Mouse (Mus musculus) myocyte (in vitro differentiated cells): Measurements from ENCODE around the gene Plxnc1. TPM values are rescaled to one million over a fixed set of nuclear protein-coding genes. Genes with fewer than 3 reads are reported as not detected.

Source experiments
- H3K27me3 ChIP-seq: one replicate; pipeline ENCODE4 v1.6.1; 2011; ENCODE audit not compliant: control insufficient read depth, insufficient read depth, insufficient read length
- H3K36me3 ChIP-seq: one replicate; pipeline ENCODE4 v1.6.1; 2011; ENCODE audit not compliant: control insufficient read depth, insufficient read depth
- H3K4me2 ChIP-seq: one replicate; pipeline ENCODE4 v1.6.1; 2011; ENCODE audit warnings: low read depth, control low read depth
- H3K4me3 ChIP-seq: one replicate; pipeline ENCODE4 v1.5.1; 2011; ENCODE audit warnings: mild to moderate bottlenecking, control low read depth, moderate library complexity
- H3K79me2 ChIP-seq: one replicate; pipeline ENCODE4 v1.6.1; 2011; ENCODE audit not compliant: control insufficient read depth, insufficient read depth
- H3ac ChIP-seq: one replicate; pipeline ENCODE4 v1.6.1; 2011; ENCODE audit not compliant: control insufficient read depth, insufficient read length
- CEBPB ChIP-seq: IDR thresholded peaks from 2 replicates; pipeline ENCODE4 v1.6.1; 2011; ENCODE audit warnings: mild to moderate bottlenecking, moderate library complexity; ENCODE audit not compliant: poor library complexity, insufficient read depth, severe bottlenecking
- E2F4 ChIP-seq: IDR thresholded peaks from one replicate; pipeline ENCODE4 v1.6.1; 2011; ENCODE audit warnings: mild to moderate bottlenecking, control low read depth, moderate library complexity; ENCODE audit not compliant: insufficient read depth
- MAX ChIP-seq: IDR thresholded peaks from one replicate; pipeline ENCODE4 v1.6.1; 2011; ENCODE audit warnings: low read depth, mild to moderate bottlenecking, control low read depth
- MYOD1 ChIP-seq, 3 experiments: IDR thresholded peaks; one replicate each; pipeline ENCODE4 v1.6.1; 2011; ENCODE audit warnings: control low read depth in 2 of 3, low read depth in 2 of 3, mild to moderate bottlenecking in 2 of 3, moderate library complexity in 1 of 3; ENCODE audit not compliant: insufficient read length in 2 of 3, control insufficient read depth in 1 of 3
- MYOG ChIP-seq, 3 experiments: IDR thresholded peaks; one replicate each; pipeline ENCODE4 v1.6.1; 2011; ENCODE audit warnings: control low read depth in 2 of 3, low read depth in 2 of 3, mild to moderate bottlenecking in 2 of 3; ENCODE audit not compliant: insufficient read length in 2 of 3, control insufficient read depth in 1 of 3, insufficient read depth in 1 of 3
- POLR2A ChIP-seq: IDR thresholded peaks from one replicate; pipeline ENCODE4 v1.6.1; 2011; ENCODE audit warnings: low read depth, mild to moderate bottlenecking, control low read depth, moderate library complexity; ENCODE audit not compliant: insufficient read length
- POLR2AphosphoS2 ChIP-seq: IDR thresholded peaks from one replicate; pipeline ENCODE4 v1.6.1; 2011; ENCODE audit warnings: low read depth, control low read depth; ENCODE audit not compliant: insufficient read length
- REST ChIP-seq: IDR thresholded peaks from one replicate; pipeline ENCODE4 v1.6.1; 2011; ENCODE audit warnings: mild to moderate bottlenecking, control low read depth, moderate library complexity; ENCODE audit not compliant: insufficient read depth, insufficient read length
- SRF ChIP-seq: IDR thresholded peaks from one replicate; pipeline ENCODE4 v1.6.1; 2011; ENCODE audit warnings: low read depth; ENCODE audit not compliant: control insufficient read depth, insufficient read length
- TCF12 ChIP-seq: IDR thresholded peaks from one replicate; pipeline ENCODE4 v1.6.1; 2011; ENCODE audit warnings: mild to moderate bottlenecking, control low read depth; ENCODE audit not compliant: poor library complexity, insufficient read depth, severe bottlenecking
- TCF3 ChIP-seq: IDR thresholded peaks from one replicate; pipeline ENCODE4 v1.6.1; 2011; ENCODE audit warnings: low read depth, control low read depth; ENCODE audit not compliant: insufficient read length
- USF1 ChIP-seq: IDR thresholded peaks from one replicate; pipeline ENCODE4 v1.6.1; 2011; ENCODE audit warnings: low read depth, mild to moderate bottlenecking, control low read depth, moderate library complexity
- polyA plus RNA-seq: library from polyadenylated mRNA; unstranded; fragments of >200 nt; fragmentation: generic; extraction: Trizol; gene quantifications from one replicate; pipeline ENCODE4 v1.2.1, GENCODE M21; 2012; ENCODE audit warnings: missing spikeins

Plxnc1 gene
- polyA plus RNA-seq, 1 experiment: not detected

GRCm38 (mm10) chr10:94924878-94925277, 19.8 kb downstream of the Plxnc1 start:
- TF ChIP-seq TCF12: no peak
- TF ChIP-seq CEBPB: no peak
- TF ChIP-seq E2F4: no peak
- no peak for TF ChIP-seq REST
- no peak for TF ChIP-seq SRF
- no peak for TF ChIP-seq MYOG (IDR thresholded peaks at IDR 0.05; ENCODE audit: control insufficient read depth in 1 of 3, insufficient read depth in 1 of 3, insufficient read length in 2 of 3, low read depth in 2 of 3)
- Histone ChIP-seq H3ac (no peak overlapping the region), H3K36me3 (no peaks in the 10 kb centered on the region), H3K4me2 (no peak overlapping the region), H3K27me3 (peaks cover 10% of the 10 kb centered on the region), H3K79me2 (no peaks in the 10 kb centered on the region), H3K4me3 (no peak overlapping the region)

GRCm38 (mm10) chr10:94924450-94924849, 20.2 kb downstream of the Plxnc1 start:
- H3ac ChIP-seq: no peak overlapping the region
- H3K79me2 ChIP-seq: no peaks in the 10 kb centered on the region
- TF ChIP-seq TCF3: no peak
- no peak for TF ChIP-seq SRF
- no peak for TF ChIP-seq POLR2A
- no peak for TF ChIP-seq MYOD1 (IDR thresholded peaks at IDR 0.05; ENCODE audit: control insufficient read depth in 1 of 3, insufficient read length in 2 of 3, low read depth in 2 of 3)
- TF ChIP-seq REST: no peak
- no peak for TF ChIP-seq POLR2AphosphoS2
- no peak for TF ChIP-seq MAX
- no peak for TF ChIP-seq E2F4
- TF ChIP-seq MYOG (IDR thresholded peaks at IDR 0.05; ENCODE audit: control insufficient read depth in 1 of 3, insufficient read depth in 1 of 3, insufficient read length in 2 of 3, low read depth in 2 of 3): no peak
- TF ChIP-seq TCF12: no peak
- no peak for TF ChIP-seq USF1
- TF ChIP-seq CEBPB: no peak
- no peak overlapping the region for H3K4me3 ChIP-seq
- peaks cover 10% of the 10 kb centered on the region for H3K27me3 ChIP-seq
- H3K36me3 ChIP-seq: no peaks in the 10 kb centered on the region
- no peak overlapping the region for H3K4me2 ChIP-seq

- Histone ChIP-seq H3K27me3 (peaks cover 5% of the 10 kb centered on the region), H3K79me2 (no peaks in the 10 kb centered on the region), H3K4me2 (no peak overlapping the region), H3K4me3 (no peak overlapping the region), H3K36me3 (no peaks in the 10 kb centered on the region), H3ac (no peak overlapping the region)
- TF ChIP-seq POLR2A (no peak), CEBPB (no peak), MYOD1 (IDR thresholded peaks at IDR 0.05; ENCODE audit: control insufficient read depth in 1 of 3, insufficient read length in 2 of 3, low read depth in 2 of 3) (no peak), MAX (no peak), SRF (no peak), TCF3 (no peak), TCF12 (no peak), REST (no peak), POLR2AphosphoS2 (no peak), USF1 (no peak), MYOG (IDR thresholded peaks at IDR 0.05; ENCODE audit: control insufficient read depth in 1 of 3, insufficient read depth in 1 of 3, insufficient read length in 2 of 3, low read depth in 2 of 3) (no peak), E2F4 (no peak)
Measured at GRCm38 (mm10) chr10:94923337-94923762, 21.3 kb downstream of the Plxnc1 start.

- no peak overlapping the region for H3K4me3 ChIP-seq
- H3ac ChIP-seq: no peak overlapping the region
- no peak for TF ChIP-seq REST
- TF ChIP-seq POLR2AphosphoS2: no peak
- no peak for TF ChIP-seq POLR2A
- TF ChIP-seq MYOG (IDR thresholded peaks at IDR 0.05; ENCODE audit: control insufficient read depth in 1 of 3, insufficient read depth in 1 of 3, insufficient read length in 2 of 3, low read depth in 2 of 3): no peak
- TF ChIP-seq E2F4: no peak
- no peak for TF ChIP-seq CEBPB
- TF ChIP-seq MAX: no peak
- no peak for TF ChIP-seq MYOD1 (IDR thresholded peaks at IDR 0.05; ENCODE audit: control insufficient read depth in 1 of 3, insufficient read length in 2 of 3, low read depth in 2 of 3)
- no peak for TF ChIP-seq SRF
- no peak for TF ChIP-seq TCF12
- TF ChIP-seq USF1: no peak
- no peak for TF ChIP-seq TCF3
- no peaks in the 10 kb centered on the region for H3K79me2 ChIP-seq
- H3K4me2 ChIP-seq: no peak overlapping the region
- H3K27me3 ChIP-seq: peaks cover under 1% of the 10 kb centered on the region
- no peaks in the 10 kb centered on the region for H3K36me3 ChIP-seq
Measured at GRCm38 (mm10) chr10:94922848-94923247, 21.8 kb downstream of the Plxnc1 start.

- Histone ChIP-seq H3ac (no peak overlapping the region), H3K27me3 (no peaks in the 10 kb centered on the region), H3K79me2 (no peaks in the 10 kb centered on the region), H3K36me3 (no peaks in the 10 kb centered on the region), H3K4me3 (no peak overlapping the region), H3K4me2 (no peak overlapping the region)
- TF ChIP-seq MAX: no peak
- TF ChIP-seq TCF3: no peak
- TF ChIP-seq E2F4: no peak
- TF ChIP-seq POLR2A: no peak
- TF ChIP-seq USF1: no peak
- no peak for TF ChIP-seq TCF12
- TF ChIP-seq REST: no peak
- no peak for TF ChIP-seq CEBPB
- TF ChIP-seq POLR2AphosphoS2: no peak
- no peak for TF ChIP-seq MYOD1 (IDR thresholded peaks at IDR 0.05; ENCODE audit: control insufficient read depth in 1 of 3, insufficient read length in 2 of 3, low read depth in 2 of 3)
- TF ChIP-seq MYOG (IDR thresholded peaks at IDR 0.05; ENCODE audit: control insufficient read depth in 1 of 3, insufficient read depth in 1 of 3, insufficient read length in 2 of 3, low read depth in 2 of 3): no peak
- no peak for TF ChIP-seq SRF
Measured at GRCm38 (mm10) chr10:94921751-94922150, 22.9 kb downstream of the Plxnc1 start.
